Mouse (Mus musculus): ENCODE results near the gene Mgat4b. TPM values are rescaled to one million over a fixed set of nuclear protein-coding genes. Genes with fewer than 3 reads are reported as not detected.
A peak's percentile ranks its signal among the peaks of the same experiment; 100 is the strongest.

The Mgat4b gene
- total RNA-seq, 2 experiments from 2014 or later: 116 to 149 TPM

DNA sequence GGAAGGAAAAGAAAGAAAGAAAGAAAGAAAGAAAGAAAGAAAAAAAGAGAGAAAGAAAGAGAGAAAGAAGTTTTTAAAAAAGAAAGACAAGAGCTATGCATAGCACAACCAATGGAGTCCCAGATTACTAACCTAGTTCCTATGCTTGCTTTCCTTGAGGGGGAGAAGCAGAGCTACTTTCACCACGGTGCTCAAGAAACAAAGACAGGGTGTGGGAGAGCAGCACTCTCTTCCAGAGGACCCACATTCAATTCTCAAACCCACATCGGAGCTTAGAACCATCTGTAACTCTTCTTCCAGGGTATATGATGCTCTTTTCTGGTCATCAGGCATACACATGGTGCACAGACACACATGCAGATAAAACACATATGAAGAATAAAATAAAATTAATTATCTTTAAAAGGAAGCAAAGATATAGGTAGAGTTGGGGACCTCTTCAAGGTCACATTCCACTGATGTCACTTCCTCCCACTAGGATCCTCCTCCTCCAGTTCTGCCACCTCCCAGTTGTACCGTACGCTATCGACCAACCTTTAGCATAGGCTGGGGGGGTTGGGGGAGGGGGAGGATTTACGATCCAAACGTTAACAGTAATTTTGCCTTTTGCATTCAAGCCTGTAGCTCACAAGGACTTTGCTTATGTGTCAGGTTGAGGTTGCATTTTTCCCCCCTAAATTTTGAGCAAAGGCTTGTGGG lies 37.9 kb downstream of the Mgat4b start:
- DNase-seq: no peak

DNA sequence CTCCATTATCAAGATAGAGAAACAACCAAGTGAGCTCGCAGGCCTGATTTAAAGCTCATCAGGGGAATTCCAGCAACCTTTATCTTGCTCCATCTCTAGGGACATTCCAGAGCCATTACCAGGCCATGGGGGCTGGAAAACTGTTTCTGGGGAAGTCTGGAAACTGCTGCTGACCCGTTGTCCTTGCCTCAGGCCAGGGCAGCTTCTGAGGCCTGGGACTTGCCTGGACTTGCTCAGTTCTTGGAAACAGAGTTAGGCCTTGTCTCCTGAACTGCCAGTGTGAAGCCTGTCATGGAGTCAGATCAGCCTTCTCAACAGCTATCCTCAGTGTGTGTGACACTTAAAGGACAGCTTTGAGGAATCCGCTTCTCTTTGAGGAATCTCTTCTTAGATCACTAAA lies 41.5 kb downstream of the Mgat4b start:
- peak; percentile 47 to 50 for DNase-seq

DNA sequence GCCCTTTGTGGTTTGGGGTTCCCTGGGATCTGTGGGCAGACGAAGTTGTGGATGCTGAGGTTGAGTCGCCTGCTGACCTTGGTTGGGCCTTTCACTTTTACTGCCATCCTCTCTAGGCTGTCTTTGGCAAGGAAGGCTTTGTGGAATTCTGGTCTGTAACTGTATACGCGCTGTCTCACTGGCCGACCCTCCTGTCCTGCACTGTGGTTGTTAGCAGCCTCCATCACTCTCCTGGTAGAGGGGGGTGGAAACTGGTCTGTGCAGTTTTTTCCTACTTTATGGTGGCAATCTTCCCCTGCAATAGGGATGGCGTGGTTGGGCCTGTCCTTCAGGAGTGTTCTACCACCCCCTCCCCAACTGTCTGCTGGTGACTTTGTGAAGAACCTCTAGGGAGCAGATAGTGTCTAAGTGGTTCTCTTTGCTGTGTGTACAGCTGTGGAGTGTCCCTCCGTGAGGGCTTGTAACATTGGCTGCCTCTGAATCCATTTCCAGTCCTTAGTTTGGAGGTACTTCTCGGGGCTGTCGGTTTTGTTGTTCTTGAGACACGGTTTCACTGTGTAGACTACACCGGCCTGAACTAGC lies 42.1 kb downstream of the Mgat4b start:
- no peak for DNase-seq

DNA sequence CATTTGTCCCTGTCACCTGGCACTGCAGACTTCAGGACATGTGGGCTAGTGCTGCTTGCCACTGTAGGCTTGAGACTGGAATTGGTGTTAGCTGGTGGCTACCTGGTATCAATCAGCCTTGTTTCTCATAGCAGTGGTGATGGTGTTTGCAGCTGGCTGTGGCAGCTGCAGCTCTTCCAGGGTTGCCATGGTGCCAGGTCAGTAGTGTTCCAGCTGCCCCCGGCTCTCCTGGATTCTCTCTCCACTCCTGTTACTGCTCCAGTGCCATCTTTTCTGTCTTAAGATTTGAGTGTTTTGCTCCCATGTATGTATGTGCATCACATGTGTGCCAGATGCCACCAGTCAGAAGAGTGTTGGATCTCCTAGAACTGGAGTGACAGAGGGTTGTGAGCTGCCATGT lies 42.7 kb downstream of the Mgat4b start:
- no peak for DNase-seq

DNA sequence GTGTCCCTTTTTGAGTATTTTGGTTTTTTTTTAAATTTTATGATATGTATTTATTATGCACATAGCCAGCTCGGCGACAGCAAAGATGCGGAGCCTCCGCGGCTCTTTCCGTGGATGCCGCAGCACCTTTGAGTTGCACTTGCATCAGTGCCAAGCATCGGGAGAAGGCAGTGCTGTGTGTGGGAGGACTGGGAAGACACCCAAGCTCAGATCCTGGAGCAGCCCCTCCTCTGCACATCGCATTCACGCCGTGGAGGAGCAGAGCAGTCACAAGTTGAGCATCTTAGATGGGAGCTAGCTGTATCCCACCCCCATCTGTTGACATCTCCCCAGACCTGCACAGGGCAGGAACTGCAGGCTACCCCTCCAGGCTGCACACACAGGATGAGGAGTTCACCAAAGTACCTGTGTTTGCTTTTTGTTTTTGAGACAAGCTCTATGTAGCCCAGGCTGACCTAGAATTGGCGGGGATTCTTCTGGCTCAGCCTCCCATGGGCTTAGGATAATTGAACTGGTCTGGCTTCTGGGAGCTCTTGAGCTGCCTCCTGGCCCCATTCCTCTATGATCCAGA lies 43.4 kb downstream of the Mgat4b start:
- DNase-seq: no peak

DNA sequence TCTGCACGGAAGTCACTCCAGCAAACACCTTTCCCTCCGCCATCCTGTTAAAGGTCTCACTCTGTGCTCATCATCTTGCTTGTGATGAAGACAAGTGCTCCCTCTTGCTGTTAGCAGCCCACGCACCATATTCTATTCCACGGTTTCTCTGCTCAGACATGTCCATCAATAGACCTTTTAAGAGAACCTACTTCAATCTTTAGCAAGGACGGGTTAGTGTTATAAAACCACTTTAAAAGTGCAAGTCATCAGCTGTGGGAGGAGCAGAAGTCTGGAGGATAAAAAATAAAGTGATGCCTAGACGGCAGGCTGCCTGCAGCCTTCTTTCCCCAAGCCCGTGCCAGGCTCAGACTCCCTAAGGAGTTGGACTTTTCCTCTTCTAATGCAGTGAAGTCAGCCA lies 45.9 kb downstream of the Mgat4b start:
- no peak for DNase-seq

DNA sequence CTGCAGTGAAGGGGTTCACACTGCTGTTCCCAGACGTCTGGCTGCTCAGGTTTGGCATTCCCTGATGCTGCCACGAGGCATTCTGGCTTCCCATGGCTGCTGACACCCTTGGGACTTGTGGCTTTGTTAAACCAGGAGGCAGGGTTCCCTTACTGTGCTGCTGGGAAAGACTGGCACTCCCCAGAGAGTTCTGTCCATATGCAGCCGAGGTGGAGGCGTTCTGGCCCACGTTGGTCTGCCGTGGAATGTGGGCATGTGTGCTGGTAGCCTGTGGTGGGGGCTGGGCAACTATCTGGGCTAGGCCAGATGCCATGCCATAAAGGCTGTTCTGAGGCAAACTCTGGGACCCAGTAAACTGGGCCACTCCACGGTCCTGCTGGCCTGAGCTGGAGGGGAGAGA lies 47.6 kb downstream of the Mgat4b start:
- DNase-seq: no peak

DNA sequence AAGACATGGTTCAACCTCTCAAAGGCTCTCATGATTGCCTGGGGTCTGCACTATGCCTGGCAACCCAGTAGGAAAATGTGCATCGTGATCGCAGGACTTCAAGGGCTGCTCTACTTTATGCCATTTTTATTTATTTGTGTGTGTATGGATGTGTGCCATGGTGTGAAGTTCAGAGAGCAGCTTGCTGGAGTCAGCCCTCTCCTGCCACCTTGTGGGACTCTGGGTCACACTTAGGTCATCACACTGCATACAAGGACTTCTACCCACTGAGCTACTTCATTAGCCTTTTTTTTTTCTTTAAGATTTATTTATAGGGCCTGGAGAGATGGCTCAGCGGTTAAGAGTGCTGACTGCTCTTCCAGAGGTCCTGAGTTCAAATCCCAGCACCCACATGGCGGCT lies 51.3 kb downstream of the Mgat4b start:
- peak in 1 of 2 experiments; percentile 46 for DNase-seq

DNA sequence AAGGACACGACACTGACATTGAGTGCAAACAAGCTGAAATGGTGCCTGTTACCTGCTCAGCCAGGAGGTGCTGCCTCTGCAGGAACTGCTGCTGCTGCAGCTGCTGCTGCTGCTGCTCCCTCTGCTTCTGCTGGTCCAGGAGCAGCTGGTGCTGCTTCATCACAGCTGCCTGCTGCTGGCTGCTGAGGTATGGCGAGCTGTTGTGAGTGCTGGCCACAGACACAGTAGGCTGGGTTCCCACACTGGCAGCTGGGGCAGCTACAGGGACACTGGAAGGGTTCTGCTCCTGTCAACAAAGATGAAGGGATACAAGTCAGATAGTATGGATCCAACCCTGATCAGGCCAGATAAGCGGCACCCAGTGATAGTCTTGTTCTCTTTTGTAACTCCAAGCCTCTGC lies 52.5 kb downstream of the Mgat4b start:
- no peak for DNase-seq

DNA sequence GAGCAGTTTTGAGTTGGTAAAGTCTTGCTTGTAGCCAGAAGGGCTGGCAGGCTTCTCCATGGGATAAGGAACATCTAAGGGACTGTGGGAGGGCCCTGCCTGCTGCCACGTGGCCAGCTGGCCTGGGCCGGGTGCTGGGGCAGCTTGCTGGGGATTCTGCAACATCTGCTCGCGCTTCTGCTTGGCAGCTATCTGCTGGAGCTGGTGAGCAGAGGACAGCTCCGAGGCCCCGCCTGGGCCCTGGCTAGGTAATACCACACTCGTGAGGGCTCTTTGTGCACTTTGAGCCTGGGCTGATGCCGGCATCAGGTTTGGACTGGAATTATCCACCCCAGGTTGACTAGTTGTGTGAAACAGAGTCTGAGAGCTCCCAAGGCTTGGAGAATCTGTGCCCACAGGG lies 55.2 kb downstream of the Mgat4b start:
- DNase-seq: no peak

DNA sequence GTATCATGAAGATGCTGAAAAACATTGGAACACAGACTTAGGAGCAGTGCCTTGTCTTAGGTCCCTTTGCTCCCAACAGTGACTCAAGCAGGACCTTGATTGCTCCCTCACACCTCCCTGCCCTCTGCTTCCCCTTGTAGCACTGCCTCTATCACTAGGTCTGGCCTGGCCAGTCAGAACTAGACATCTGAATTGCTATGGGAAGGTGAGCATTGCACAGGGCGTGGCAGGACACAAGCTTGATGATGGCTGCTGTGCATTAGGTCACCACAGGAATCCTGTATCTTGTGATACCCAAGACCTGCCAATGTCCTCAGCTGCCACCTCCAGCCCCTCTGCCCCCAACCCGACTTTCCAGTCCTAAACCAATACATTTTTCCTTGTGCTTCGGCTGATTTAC lies 56.3 kb downstream of the Mgat4b start:
- no peak for DNase-seq

DNA sequence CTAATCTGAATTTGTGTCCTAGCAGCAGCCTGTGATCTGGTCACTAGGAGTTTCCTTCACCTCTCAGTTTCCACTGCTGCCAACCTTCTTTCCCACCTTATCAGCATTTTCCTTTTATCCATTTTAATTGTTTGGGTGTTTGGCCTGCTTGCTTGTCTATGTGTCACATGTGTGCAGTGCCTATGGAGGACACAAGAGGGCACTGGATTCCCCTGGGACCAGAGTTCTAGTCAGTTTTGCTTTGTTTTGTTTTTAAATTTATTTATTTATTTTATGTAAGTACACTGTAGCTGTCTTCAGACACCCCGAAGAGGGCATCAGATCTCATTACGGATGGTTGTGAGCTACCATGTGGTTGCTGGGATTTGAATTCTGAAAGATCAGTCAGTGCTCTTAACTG lies 58.5 kb downstream of the Mgat4b start:
- peak; percentile 42 to 45 for DNase-seq

DNA sequence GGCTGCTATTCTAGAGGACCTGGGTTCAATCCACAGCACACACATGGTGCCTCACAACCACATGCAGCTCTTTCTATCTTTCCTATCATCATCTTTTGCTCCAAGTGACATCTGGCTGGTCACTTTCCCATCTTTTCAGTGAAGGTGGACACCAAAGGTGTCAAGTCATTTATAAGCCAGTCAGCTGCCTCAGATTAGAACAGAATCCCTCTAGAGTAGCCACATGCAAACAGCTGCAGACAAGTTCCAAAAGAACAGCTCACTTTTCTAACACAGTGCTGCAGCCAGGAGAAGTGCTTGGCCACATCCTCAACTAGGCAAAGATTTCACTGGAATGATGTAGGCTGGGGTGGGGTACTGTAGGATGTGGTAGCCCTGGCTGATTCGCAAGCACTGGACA lies 59.2 kb downstream of the Mgat4b start:
- no peak for DNase-seq

DNA sequence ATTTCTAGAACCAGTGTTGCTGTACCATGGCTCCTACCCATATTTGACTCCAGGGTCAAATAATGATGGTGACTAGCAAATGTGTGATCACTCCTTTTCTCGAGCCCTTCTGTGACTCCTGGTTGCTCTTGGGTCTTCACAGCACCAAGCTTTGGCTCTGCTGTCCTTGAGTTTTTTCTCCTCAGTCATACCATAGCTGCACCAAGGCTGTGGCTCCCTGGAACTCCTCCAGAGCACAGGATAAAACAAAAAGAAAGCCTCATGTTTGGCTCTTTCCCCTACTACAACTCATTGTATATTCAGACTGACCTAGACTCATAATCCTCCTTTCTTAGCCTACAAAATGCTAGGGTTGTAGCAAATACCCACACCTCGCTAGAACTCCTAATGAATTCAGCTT lies 62.1 kb downstream of the Mgat4b start:
- peak; percentile 42 to 56 for DNase-seq

DNA sequence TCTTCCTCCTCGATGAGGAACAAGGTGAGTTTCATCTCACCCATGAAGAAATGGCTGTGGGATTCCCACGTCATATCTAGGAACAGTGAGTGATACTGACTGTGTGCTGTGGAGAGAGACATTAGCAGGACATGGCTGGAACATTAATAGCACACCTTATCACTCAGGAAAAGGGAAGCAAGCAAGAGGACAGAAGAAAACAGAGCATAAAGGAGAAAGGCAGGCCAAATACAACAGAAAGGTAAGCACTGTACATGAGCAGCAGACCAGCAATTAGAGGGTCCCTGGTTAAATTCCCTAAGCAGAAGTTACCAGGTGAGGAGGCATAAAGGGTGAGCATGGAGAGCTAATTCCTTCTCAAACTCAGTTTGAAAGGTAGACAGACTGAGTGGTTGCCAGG lies 64.4 kb downstream of the Mgat4b start:
- DNase-seq: no peak

DNA sequence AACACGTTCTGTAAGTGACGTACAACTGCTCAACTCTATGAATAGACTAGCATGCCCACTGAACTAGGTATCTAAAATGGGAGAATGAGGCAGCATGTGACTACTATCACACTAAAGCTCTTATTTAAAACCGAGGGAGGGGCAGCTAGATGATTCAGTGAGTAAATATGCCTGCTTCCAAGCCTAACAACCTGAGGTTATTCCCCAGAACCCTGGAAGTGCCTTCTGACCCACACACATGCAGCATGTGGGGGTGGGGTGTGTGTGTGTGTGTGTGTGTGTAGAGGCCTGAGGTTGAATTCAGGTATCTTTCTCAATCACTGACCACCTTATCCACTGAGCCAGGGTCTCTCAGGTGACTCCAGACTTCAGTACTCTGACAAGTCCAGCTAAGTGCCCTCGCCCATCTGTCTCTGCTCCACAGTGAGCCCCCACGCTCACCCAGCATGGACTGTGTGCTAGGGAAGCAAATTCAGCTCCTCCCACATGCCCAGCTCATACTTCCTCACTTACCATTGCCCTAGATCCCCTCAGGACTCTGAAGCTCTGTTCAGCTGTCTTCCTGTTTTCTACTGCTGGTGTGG lies 65.0 kb downstream of the Mgat4b start:
- DNase-seq: no peak

DNA sequence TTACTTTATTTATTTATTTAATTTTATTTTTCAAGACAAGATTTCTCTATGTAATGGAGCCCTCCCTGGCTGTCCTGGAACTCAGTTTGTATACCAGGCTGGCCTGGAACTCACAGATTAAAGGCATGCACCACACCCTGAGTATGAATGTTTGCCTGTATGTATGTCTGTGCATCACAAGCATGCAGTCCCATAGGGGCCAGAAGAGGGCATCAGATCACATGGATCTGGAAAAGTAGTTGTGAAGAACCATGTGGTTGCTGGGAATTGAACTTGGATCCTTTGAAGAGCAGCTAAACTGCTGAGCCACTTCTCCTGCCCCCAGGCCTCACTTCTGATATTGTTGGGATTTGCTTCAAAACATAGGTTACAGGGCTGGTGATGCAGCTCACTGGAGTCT lies 66.3 kb downstream of the Mgat4b start:
- no peak for DNase-seq

DNA sequence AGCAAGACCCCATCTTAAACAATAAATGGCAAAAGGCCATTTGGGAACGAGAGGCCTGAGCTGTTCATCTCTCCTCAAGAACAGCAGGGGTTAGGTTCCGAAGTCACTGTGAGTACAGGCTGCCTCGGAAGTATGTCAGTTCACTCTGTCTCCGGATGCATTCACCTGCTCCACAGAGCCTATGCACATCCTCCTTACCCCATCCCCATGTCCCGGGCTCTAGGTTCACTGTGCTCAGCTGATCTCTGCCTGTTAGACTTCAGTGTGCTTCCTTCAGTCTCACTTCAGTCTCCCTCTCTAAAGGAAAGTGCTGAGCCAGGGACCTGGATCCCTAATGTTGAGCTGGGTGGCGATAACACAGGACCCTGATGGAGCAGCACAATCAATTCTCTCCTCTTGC lies 67.0 kb downstream of the Mgat4b start:
- no peak for DNase-seq

DNA sequence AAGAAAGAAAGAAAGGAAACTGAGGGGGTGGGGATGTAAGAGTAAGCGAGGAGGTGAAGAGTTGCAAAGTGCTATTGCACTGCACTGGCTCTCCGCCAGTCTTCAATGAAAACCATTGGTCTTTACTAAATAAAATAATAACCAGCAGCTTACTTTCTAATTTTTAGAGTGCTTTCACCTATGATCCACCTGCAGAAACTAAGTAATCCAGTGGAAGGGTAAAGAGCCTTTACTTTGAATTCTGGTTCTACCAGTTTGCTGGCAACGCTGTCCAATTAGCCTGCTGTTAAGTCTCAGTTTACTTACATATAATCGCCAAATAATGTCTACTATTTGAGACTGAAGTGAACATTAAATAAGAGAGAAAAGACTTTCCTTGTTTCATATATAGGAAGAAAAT lies 68.3 kb downstream of the Mgat4b start:
- no peak for DNase-seq

DNA sequence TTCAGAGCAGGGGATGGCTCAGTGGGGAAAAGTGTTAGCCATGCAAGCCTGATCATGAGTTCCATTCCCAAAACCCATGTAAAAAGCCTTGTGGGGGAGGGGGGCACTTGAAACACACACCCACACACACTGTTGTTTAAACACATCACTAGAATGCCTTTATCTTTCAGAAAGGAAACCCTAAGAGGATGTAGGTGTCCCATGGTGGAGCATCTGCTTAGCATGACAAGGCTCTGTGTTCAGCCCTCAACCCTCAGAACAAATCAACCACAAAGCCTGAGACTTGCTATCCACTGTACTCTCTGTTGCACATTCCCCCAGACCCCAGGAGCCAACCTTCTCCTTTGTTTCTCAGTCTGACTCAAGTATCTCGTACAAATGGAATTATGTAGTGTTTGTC lies 69.4 kb downstream of the Mgat4b start:
- no peak for DNase-seq

Data from adrenal gland, postnatal 36 days (tissue).